Mouse (Mus musculus): ENCODE measurements around the gene Nhlrc2.

Gene Nhlrc2

DNA sequence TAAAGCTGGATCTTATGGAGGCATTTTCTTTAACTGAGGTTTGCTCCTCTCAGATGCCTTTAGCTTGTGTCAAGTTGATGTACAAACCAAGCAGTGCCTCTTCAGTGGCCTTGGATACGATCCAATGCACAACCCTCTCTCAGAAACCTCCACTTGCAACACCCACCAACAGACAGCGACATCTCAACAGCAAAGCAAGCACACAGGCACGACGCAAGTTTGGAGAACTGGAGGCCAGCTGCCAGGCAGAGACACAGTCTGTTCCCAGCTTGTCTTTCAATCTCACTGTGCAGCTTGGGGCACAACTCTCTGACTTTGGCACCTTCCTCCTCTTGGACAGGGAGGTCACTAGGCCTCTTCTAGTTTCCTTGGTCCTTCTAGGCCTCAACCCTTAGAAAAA, 83.0 kb downstream of the Nhlrc2 start:
- no peak for DNase-seq

DNA sequence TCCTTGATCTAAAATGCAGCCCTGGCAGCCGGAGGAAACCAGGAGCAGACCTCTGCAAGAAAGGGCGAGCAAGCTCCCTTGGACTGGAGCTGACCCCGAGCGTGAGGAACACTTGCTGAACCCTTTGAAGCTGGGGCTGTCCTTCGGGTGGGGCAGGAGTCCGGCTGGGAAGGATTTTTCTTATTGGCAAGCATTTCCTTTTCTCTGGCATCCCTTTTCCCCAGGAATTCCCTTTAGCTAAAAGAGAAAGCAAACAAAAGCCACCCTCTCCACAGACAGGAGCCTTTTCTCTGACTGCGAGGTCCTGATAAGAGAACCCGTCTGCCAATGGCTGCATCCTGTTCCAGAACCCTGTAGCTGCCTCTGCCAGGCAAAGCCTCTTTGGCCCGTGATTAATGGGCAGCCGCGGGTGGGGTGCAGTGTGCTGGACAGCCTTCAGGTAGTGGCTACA, 83.4 kb downstream of the Nhlrc2 start:
- no peak for DNase-seq

DNA sequence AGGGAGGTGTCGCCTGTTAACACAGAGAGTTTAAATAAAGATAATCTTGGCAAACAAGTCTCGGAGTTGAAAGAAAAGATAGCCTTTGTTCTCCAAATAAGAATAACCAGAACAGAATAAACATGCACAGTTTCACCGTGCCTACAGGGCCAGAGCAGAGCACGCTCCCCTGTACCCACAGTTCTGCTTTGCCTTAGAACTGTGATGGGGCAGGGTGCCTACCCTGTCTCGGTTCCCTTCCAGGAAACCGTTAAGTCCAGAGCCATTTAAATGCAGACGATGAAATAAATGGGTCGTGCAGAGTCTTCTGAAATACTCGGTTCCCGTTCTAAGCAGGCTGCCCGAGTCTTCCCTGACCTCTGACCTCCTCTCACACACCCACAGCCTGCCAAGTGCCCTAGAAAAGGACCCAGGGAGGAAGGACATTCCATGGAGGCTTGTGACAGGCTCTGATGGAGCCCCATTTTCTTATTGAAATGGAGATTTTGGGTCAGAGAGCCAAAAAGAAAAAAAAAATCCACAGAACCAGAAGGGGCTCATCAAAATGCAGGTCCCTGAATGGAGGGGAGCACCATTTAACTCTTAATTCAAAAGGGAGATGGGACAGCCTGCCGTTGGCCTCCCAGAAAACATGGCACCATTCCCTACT, 89.1 kb downstream of the Nhlrc2 start:
- no peak for DNase-seq

DNA sequence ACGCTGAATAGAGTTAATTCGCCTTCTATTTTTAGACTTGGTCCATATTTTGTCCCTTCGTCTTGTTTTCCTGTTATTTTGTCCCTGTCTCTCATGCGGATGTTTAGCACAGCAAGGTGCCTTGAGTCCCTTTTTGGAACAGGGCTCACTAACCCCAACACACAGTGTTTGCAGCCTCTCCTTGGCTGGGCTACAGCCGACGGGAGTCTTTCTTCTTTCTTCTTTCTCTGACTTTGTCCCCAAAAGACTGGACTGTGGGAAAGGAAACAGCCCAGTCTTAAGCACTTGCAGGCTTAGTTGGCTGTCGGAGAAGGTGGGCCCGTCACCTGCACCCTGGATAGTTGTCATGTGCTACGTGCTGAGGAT, 89.6 kb downstream of the Nhlrc2 start:
- no peak for DNase-seq

DNA sequence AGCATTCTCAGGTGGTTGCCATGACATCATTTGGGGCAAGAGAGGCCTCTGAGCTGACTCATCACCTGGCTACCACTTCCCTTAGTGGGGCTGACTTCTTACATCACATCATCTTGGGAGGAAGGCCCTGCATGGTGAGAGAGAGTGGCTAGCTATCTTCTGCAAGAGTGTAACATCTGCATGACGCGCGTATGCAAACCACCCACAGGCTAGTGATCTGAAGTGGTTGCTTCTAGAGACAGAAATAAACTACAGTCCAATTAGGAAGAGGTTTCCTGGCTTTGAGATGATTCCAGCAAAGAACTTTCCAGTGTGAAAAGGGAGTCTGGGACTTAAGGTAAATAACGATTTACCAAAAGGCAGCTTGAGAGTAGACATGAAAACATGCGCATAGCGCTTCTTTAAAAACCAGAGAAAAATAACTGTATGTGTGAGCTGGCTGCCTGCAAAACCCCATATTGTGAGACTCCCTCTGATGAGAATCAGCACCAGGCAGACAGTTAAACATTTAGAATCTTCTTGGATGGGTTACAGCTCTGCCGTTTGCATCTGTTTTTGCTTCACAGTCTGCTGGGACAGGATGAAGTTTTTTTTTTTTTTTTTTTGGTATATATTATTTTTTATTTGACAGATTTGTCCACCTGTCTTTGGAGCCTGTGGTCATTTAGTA, 99.5 kb downstream of the Nhlrc2 start:
- no peak for DNase-seq

DNA sequence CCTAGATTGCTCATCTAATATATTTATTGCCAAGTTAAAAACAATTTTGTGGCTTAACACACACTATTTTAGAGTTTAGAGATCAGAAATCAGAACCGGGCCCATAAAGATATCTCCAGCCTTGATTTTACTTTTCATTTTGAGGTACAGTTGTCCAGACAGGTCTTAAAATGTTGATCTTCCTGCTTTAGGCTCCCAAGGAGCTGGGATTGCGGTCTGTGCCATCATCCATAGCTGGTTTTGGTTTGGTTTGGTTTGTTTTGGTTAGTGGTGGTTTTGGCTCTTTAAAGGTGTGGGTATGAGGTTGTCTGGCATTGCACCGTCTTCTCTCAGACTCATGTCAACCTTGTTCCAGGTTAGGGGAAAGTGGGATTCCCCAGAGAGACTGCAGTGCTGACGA, 103.2 kb downstream of the Nhlrc2 start:
- no peak for DNase-seq

DNA sequence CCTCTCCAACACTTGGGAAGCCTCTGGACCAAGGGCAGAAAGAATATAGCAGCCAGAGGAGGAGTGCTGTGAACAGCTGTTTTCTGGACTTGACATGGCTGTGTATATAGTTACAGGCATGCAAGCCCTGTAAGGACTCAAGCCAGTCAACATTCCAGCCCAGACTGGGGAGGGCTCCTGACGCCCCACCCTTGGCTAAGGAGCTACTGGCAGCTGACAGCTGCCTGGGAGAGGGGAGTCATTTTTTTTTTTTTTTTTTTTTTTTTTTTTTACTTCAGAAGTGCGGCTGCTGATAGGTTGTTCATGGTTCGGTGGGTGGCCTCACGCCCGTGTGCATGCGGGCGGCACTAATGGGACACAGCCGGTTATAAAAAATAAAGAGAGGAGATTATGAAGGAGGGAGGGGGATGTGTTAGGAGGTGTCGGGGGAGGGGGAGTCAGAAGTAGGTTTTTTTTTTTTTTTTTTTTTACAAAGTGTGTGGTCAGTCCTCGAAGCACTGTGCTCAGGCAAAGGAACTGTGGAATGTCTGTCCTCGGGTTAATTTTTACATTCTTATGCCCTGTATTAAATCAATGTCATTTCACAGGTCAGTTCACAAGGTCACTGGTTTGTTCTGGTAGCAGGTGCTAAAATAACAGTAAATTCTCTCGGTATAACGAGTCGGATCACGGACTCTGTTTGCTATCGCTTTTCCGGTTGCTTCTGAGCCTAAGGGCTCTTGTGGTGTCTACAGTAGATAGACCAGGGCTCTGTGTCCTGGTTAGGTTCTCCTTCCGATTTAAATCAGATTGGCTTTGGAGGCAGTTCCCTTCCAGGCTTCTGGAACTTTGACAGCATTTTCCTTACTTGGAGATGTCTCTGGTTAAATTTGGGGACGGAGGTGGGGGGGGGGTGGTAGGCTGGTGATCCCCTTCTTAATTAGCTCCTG, 104.2 kb downstream of the Nhlrc2 start:
- DNase-seq: no peak
